Mouse (Mus musculus): Measurements from ENCODE around the gene Trim37.

GRCm38 (mm10) chr11:87158012-87158411 lies 31.1 kb downstream of the Trim37 start:
- no peak for TF ChIP-seq TAL1 (IDR thresholded peaks at IDR 0.05; ENCODE audit: low read length)
- TF ChIP-seq GATA1 (IDR thresholded peaks at IDR 0.05; ENCODE audit: low read length): no peak

Data from erythroblast, embryonic 14.5 days (primary cell).